Mouse (Mus musculus): ENCODE data around the gene Sh3d19.

DNA sequence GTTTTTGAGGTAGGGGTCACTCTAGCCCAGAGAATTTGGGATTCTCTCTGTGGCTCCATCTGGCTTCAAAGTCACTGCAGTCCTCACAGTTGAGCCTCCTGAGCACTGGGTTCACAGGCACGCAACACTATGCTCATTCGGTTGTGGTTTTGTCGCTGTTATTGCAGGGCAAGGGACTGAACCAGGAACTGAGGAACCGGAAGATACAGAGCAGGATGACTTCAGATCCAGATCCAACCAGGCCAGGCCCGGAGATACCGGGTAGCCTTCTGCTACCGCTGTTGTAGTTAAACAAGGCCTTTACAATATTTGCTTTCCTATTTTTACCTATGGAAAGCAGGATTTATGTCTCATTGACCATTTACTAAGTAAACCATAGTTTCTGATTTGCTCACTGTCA is 208.8 kb downstream of the Sh3d19 start:
- no peak for TF ChIP-seq CTCF (IDR thresholded peaks at IDR 0.05; ENCODE audit: control insufficient read depth, insufficient read depth, insufficient read length)
- no peak for TF ChIP-seq USF1 (IDR thresholded peaks at IDR 0.05; ENCODE audit: low read depth)
- no peak for TF ChIP-seq MAX (IDR thresholded peaks at IDR 0.05)

All from C2C12 (cell line).